Comparison of ENCODE assay signal across 13 mouse cellular contexts in genomic region chr1:57906312-57906711, GRCm38 (mm10).
A peak's percentile ranks its signal among the peaks of the same experiment; 100 is the strongest.
DNase-seq lines count a peak whose midpoint lies in the region; ATAC-seq lines count a peak whose summit lies in the region.
"Had no signal": no experiment of that assay in that cellular context is flagged by ENCODE, and none has a peak within 500 bp of the region (broad histone marks: within the 10 kb centered on the region; RNA-seq: fewer than 3 reads in every experiment).

No protein-coding gene starts in this region.

- H3K4me1 ChIP-seq in heart, embryonic 16.5 days (ENCODE audit: control insufficient read depth, insufficient read depth, low read length): peaks cover 10% of the 10 kb centered on the region
- H3K4me1 ChIP-seq in lung, embryonic 16.5 days (replicated peaks; ENCODE audit: control insufficient read depth, insufficient read depth, low read length): peaks cover 7% of the 10 kb centered on the region; the same call in 1 of the 2 replicates
- peaks cover 10% of the 10 kb centered on the region for H3K4me1 ChIP-seq in limb, embryonic 11.5 days (ENCODE audit: control insufficient read depth, insufficient read depth, low read length)

- peak overlapping the region; percentile 51 for H3K27ac ChIP-seq in heart, embryonic 16.5 days (ENCODE audit: low read length)
- H3K27ac ChIP-seq in lung, embryonic 16.5 days (ENCODE audit: low read length): peak overlapping the region; percentile 73
- H3K27ac ChIP-seq in limb, embryonic 11.5 days (replicated peaks; ENCODE audit: low read depth, low read length): peak overlapping the region; percentile 26; the same call in 1 of the 2 replicates
- H3K27ac ChIP-seq: hindbrain, embryonic 14.5 days; liver, embryonic 14.5 days; neural tube, embryonic 13.5 days had no signal

- no peak overlapping the region for H3K4me3 ChIP-seq in heart, embryonic 16.5 days (ENCODE audit: low read length)
- no peak overlapping the region for H3K4me3 ChIP-seq in lung, embryonic 16.5 days (ENCODE audit: low read length)
- no peak overlapping the region for H3K4me3 ChIP-seq in limb, embryonic 11.5 days (ENCODE audit: low read depth, low read length)
- H3K4me3 ChIP-seq: neural tube, embryonic 13.5 days had no signal

- H3K27me3 ChIP-seq in heart, embryonic 16.5 days (ENCODE audit: control insufficient read depth, insufficient read depth, low read length): no peaks in the 10 kb centered on the region
- H3K27me3 ChIP-seq in lung, embryonic 16.5 days (ENCODE audit: control insufficient read depth, insufficient read depth, low read depth, low read length): no peaks in the 10 kb centered on the region
- H3K27me3 ChIP-seq in limb, embryonic 11.5 days (ENCODE audit: control insufficient read depth, insufficient read depth, low read length): no peaks in the 10 kb centered on the region
- H3K27me3 ChIP-seq: neural tube, embryonic 13.5 days had no signal

- H3K9ac ChIP-seq in heart, embryonic 16.5 days (ENCODE audit: low read length): no peak overlapping the region
- H3K9ac ChIP-seq in lung, embryonic 16.5 days (ENCODE audit: low read length): no peak overlapping the region
- no peak overlapping the region for H3K9ac ChIP-seq in limb, embryonic 11.5 days (ENCODE audit: low read length)
- H3K9ac ChIP-seq: hindbrain, embryonic 14.5 days; liver, embryonic 14.5 days; neural tube, embryonic 13.5 days had no signal

- H3K4me2 ChIP-seq in heart, embryonic 16.5 days (ENCODE audit: low read depth, low read length): no peak overlapping the region
- H3K4me2 ChIP-seq in lung, embryonic 16.5 days (ENCODE audit: low read depth, low read length): no peak overlapping the region
- no peak overlapping the region for H3K4me2 ChIP-seq in limb, embryonic 11.5 days (ENCODE audit: low read depth, severe bottlenecking)
- H3K4me2 ChIP-seq: hindbrain, embryonic 14.5 days; neural tube, embryonic 13.5 days had no signal

- no peak for ATAC-seq in heart, embryonic 16.5 days (replicated peaks; ENCODE audit: extremely low read depth, insufficient read depth, low FRiP score)
- peak; percentile 73 for ATAC-seq in lung, embryonic 16.5 days (ENCODE audit: low read depth)
- 0 out of 2 replicates have a peak, but pooled peaks have one; percentile 17 for ATAC-seq in limb, embryonic 11.5 days (ENCODE audit: insufficient number of reproducible peaks, low FRiP score, low TSS enrichment, low read depth)
- no peak for ATAC-seq in granulocyte monocyte progenitor cell, adult 5-6 weeks (replicated peaks; ENCODE audit: poor library complexity, severe bottlenecking)

- H3K36me3 ChIP-seq in heart, embryonic 16.5 days (ENCODE audit: control insufficient read depth, insufficient read depth): peaks cover 14% of the 10 kb centered on the region
- H3K36me3 ChIP-seq in lung, embryonic 16.5 days (ENCODE audit: control insufficient read depth, insufficient read depth, low read length): peaks cover 12% of the 10 kb centered on the region; the same call in 1 of the 2 replicates
- H3K36me3 ChIP-seq in limb, embryonic 11.5 days (ENCODE audit: control insufficient read depth, insufficient read depth, low read length): no peaks in the 10 kb centered on the region

- H3K9me3 ChIP-seq in heart, embryonic 16.5 days (replicated peaks; ENCODE audit: control insufficient read depth, low read length): no peaks in the 10 kb centered on the region
- no peaks in the 10 kb centered on the region for H3K9me3 ChIP-seq in lung, embryonic 16.5 days (ENCODE audit: control insufficient read depth, low read length)
- no peaks in the 10 kb centered on the region for H3K9me3 ChIP-seq in limb, embryonic 11.5 days (ENCODE audit: control insufficient read depth, low read length)
- H3K9me3 ChIP-seq: neural tube, embryonic 13.5 days had no signal

- no peak for DNase-seq in heart, adult 9 months (ENCODE audit: low spot score in 2 of 2)
- no peak for DNase-seq in lung, postnatal 36 days
- no peak for DNase-seq in limb, embryonic 11.5 days (ENCODE audit: low spot score)
- DNase-seq in ovary, postnatal 36 days (ENCODE audit: low spot score): no peak
- DNase-seq: adrenal gland, adult 2 months; cerebellum, adult 9-10 months; retina, postnatal 1 day had no signal

Comparison
In these comparisons a context has a peak if more than half of its experiments do, and no peak if none do; other contexts are left out.
1. ATAC-seq: peak in lung, embryonic 16.5 days (single experiment) and limb, embryonic 11.5 days (single experiment); none in heart, embryonic 16.5 days (single experiment) and granulocyte monocyte progenitor cell, adult 5-6 weeks (single experiment).
2. Peak in every context shown above with its lines, with median percentiles within 50 percentile points of each other: H3K27ac ChIP-seq.